Mouse (Mus musculus) CH12.LX (cell line): ENCODE data around the gene Srcin1. TPM values are rescaled to one million over a fixed set of nuclear protein-coding genes. Genes with fewer than 3 reads are reported as not detected.

ENCODE experiments used
- DNase-seq: peaks from one replicate; pipeline ENCODE4 v3.0.0-alpha.2; 2013; ENCODE audit errors: extremely low read depth
- H3K27ac ChIP-seq: 2 replicates; pipeline ENCODE4 v1.5.1; 2012; ENCODE audit warnings: low read depth, mild to moderate bottlenecking, control low read depth, moderate library complexity; ENCODE audit not compliant: insufficient read depth
- H3K27me3 ChIP-seq: replicated peaks from 2 replicates; pipeline ENCODE3; 2012; ENCODE audit warnings: inconsistent platforms
- H3K36me3 ChIP-seq, 2 experiments: replicated peaks in 1 of 2; 2 replicates each; pipeline versions ENCODE3 to v1.6.1; 2012; ENCODE audit warnings: inconsistent platforms in 1 of 2, low read length in 1 of 2, mild to moderate bottlenecking in 1 of 2, mixed read lengths in 1 of 2, moderate library complexity in 1 of 2; ENCODE audit not compliant: control insufficient read depth in 1 of 2, insufficient read depth in 1 of 2
- H3K4me1 ChIP-seq, 2 experiments: 2 replicates each; pipeline ENCODE4 v1.6.1; 2012; ENCODE audit warnings: inconsistent platforms in 1 of 2, moderate library complexity in 1 of 2; ENCODE audit not compliant: insufficient read depth in 2 of 2, control insufficient read depth in 1 of 2
- H3K4me2 ChIP-seq: 2 replicates; pipeline ENCODE4 v1.6.1; 2012; ENCODE audit warnings: low read depth, mild to moderate bottlenecking, control low read depth; ENCODE audit not compliant: poor library complexity, insufficient read depth, severe bottlenecking
- H3K4me3 ChIP-seq, 3 experiments: fragments of 150-350 bp in 1 of 3; sonication (generic) in 1 of 3; replicated peaks in 1 of 3; 2 replicates each; pipeline versions ENCODE3 to v1.5.1; 2011 to 2012; ENCODE audit warnings: low read depth in 2 of 3, low read length in 2 of 3, mild to moderate bottlenecking in 2 of 3, moderate library complexity in 2 of 3, control low read depth in 1 of 3, improper control_type of control experiment in 1 of 3, inconsistent platforms in 1 of 3, mixed read lengths in 1 of 3; ENCODE audit not compliant: poor library complexity in 1 of 3
- H3K79me2 ChIP-seq: replicated peaks from 2 replicates; pipeline ENCODE4 v1.6.1; 2012; ENCODE audit warnings: mild to moderate bottlenecking, moderate library complexity; ENCODE audit not compliant: control insufficient read depth, poor library complexity, insufficient read depth, severe bottlenecking; ENCODE audit errors: extremely low read depth
- H3K9ac ChIP-seq: 2 replicates; pipeline ENCODE4 v1.6.1; 2012; ENCODE audit warnings: low read depth, mild to moderate bottlenecking, control low read depth, moderate library complexity; ENCODE audit not compliant: insufficient read depth
- H3K9me3 ChIP-seq: replicated peaks from 2 replicates; pipeline ENCODE3; 2012; ENCODE audit warnings: low read length, inconsistent platforms, mixed read lengths
- BHLHE40 ChIP-seq: IDR thresholded peaks from 2 replicates; pipeline ENCODE4 v1.6.1; 2011; ENCODE audit warnings: mild to moderate bottlenecking, low read depth, low read length, improper control_type of control experiment
- CHD1 ChIP-seq: IDR thresholded peaks from 2 replicates; pipeline ENCODE4 v1.6.1; 2012; ENCODE audit warnings: low read depth, low read length, improper control_type of control experiment, inconsistent platforms
- CHD2 ChIP-seq: IDR thresholded peaks from 2 replicates; pipeline ENCODE4 v1.6.1; 2011; ENCODE audit warnings: low read length, improper control_type of control experiment
- CTCF ChIP-seq, 2 experiments: IDR thresholded peaks in 1 of 2; conservative IDR thresholded peaks in 1 of 2; 2 replicates each; pipeline ENCODE4 v1.5.1; 2011 to 2012; ENCODE audit warnings: low read depth in 2 of 2, low read length in 2 of 2, improper control_type of control experiment in 1 of 2, inconsistent platforms in 1 of 2, mild to moderate bottlenecking in 1 of 2, moderate library complexity in 1 of 2
- E2F4 ChIP-seq: IDR thresholded peaks from 2 replicates; pipeline ENCODE4 v1.6.1; 2011; ENCODE audit warnings: low read depth, low read length, improper control_type of control experiment; ENCODE audit not compliant: insufficient replicate concordance
- ELF1 ChIP-seq: IDR thresholded peaks from 2 replicates; pipeline ENCODE4 v1.6.1; 2014; ENCODE audit warnings: low read depth, mild to moderate bottlenecking, inconsistent platforms, low read length, improper control_type of control experiment
- EP300 ChIP-seq: IDR thresholded peaks from 2 replicates; pipeline ENCODE4 v1.6.1; 2011; ENCODE audit warnings: low read length, improper control_type of control experiment
- ETS1 ChIP-seq: conservative IDR thresholded peaks from 2 replicates; pipeline ENCODE4 v1.6.1; 2012; ENCODE audit warnings: low read depth, mild to moderate bottlenecking, inconsistent platforms, low read length, improper control_type of control experiment, moderate library complexity
- GABPA ChIP-seq: IDR thresholded peaks from 2 replicates; pipeline ENCODE4 v1.6.1; 2012; ENCODE audit warnings: low read depth, low read length, improper control_type of control experiment, inconsistent platforms; ENCODE audit not compliant: insufficient replicate concordance
- HCFC1 ChIP-seq: IDR thresholded peaks from 2 replicates; pipeline ENCODE4 v1.6.1; 2012; ENCODE audit warnings: low read depth, mild to moderate bottlenecking, inconsistent platforms, low read length, improper control_type of control experiment
- IRF4 ChIP-seq: IDR thresholded peaks from 2 replicates; pipeline ENCODE4 v1.6.1; 2014; ENCODE audit warnings: low read depth, mild to moderate bottlenecking, inconsistent platforms, low read length, improper control_type of control experiment
- JUN ChIP-seq: IDR thresholded peaks from 2 replicates; pipeline ENCODE4 v1.6.1; 2011; ENCODE audit warnings: low read depth, mild to moderate bottlenecking, low read length, improper control_type of control experiment, moderate library complexity; ENCODE audit not compliant: insufficient read depth
- JUND ChIP-seq: conservative IDR thresholded peaks from 2 replicates; pipeline ENCODE4 v1.6.1; 2011; ENCODE audit warnings: low read depth, low read length, improper control_type of control experiment
- KAT2A ChIP-seq: IDR thresholded peaks from 2 replicates; pipeline ENCODE4 v1.6.1; 2012; ENCODE audit warnings: low read length, improper control_type of control experiment, inconsistent platforms; ENCODE audit not compliant: insufficient replicate concordance
- MAFK ChIP-seq: IDR thresholded peaks from 2 replicates; pipeline ENCODE4 v1.6.1; 2011; ENCODE audit warnings: low read length, improper control_type of control experiment; ENCODE audit not compliant: insufficient replicate concordance
- MAX ChIP-seq: IDR thresholded peaks from 2 replicates; pipeline ENCODE4 v1.6.1; 2011; ENCODE audit warnings: low read length, improper control_type of control experiment
- MAZ ChIP-seq: IDR thresholded peaks from 2 replicates; pipeline ENCODE4 v1.6.1; 2012; ENCODE audit warnings: low read depth, mild to moderate bottlenecking, inconsistent platforms, low read length, improper control_type of control experiment, moderate library complexity
- MEF2A ChIP-seq: IDR thresholded peaks from 2 replicates; pipeline ENCODE4 v1.6.1; 2014; ENCODE audit warnings: low read depth, mild to moderate bottlenecking, inconsistent platforms, low read length, improper control_type of control experiment, borderline replicate concordance
- MXI1 ChIP-seq: IDR thresholded peaks from 2 replicates; pipeline ENCODE4 v1.6.1; 2011; ENCODE audit warnings: mild to moderate bottlenecking, low read depth, low read length, improper control_type of control experiment
- MYC ChIP-seq: IDR thresholded peaks from 2 replicates; pipeline ENCODE4 v1.6.1; 2011; ENCODE audit warnings: low read depth, mild to moderate bottlenecking, improper control_type of control experiment, low read length
- NELFE ChIP-seq: IDR thresholded peaks from 2 replicates; pipeline ENCODE4 v1.6.1; 2011; ENCODE audit warnings: low read depth, low read length, improper control_type of control experiment
- NRF1 ChIP-seq: IDR thresholded peaks from 2 replicates; pipeline ENCODE4 v1.6.1; 2014; ENCODE audit warnings: low read depth, mild to moderate bottlenecking, inconsistent platforms, low read length, improper control_type of control experiment, moderate library complexity
- PAX5 ChIP-seq: IDR thresholded peaks from 2 replicates; pipeline ENCODE4 v1.6.1; 2012; ENCODE audit warnings: low read length, inconsistent platforms, mixed read lengths
- POLR2A ChIP-seq: IDR thresholded peaks from 2 replicates; pipeline ENCODE4 v1.6.1; 2011; ENCODE audit warnings: low read depth, mild to moderate bottlenecking, improper control_type of control experiment, low read length
- POLR2AphosphoS2 ChIP-seq: IDR thresholded peaks from 2 replicates; pipeline ENCODE4 v1.6.1; 2011; ENCODE audit warnings: low read depth, low read length, improper control_type of control experiment
- RAD21 ChIP-seq: IDR thresholded peaks from 2 replicates; pipeline ENCODE4 v1.6.1; 2011; ENCODE audit warnings: low read depth, mild to moderate bottlenecking, low read length, improper control_type of control experiment, moderate library complexity
- RCOR1 ChIP-seq: conservative IDR thresholded peaks from 2 replicates; pipeline ENCODE4 v1.6.1; 2012; ENCODE audit warnings: low read depth, mild to moderate bottlenecking, inconsistent platforms, low read length, improper control_type of control experiment
- SIN3A ChIP-seq: IDR thresholded peaks from 2 replicates; pipeline ENCODE4 v1.6.1; 2012; ENCODE audit warnings: low read length, improper control_type of control experiment, inconsistent platforms
- SMC3 ChIP-seq: IDR thresholded peaks from 2 replicates; pipeline ENCODE4 v1.6.1; 2011; ENCODE audit warnings: low read depth, low read length, improper control_type of control experiment
- TBP ChIP-seq: conservative IDR thresholded peaks from 2 replicates; pipeline ENCODE4 v1.6.1; 2011; ENCODE audit warnings: low read depth, low read length, improper control_type of control experiment
- TCF12 ChIP-seq: IDR thresholded peaks from 2 replicates; pipeline ENCODE4 v1.6.1; 2014; ENCODE audit warnings: low read depth, mild to moderate bottlenecking, inconsistent platforms, low read length, improper control_type of control experiment
- UBTF ChIP-seq: IDR thresholded peaks from 2 replicates; pipeline ENCODE4 v1.6.1; 2012; ENCODE audit warnings: low read depth, mild to moderate bottlenecking, inconsistent platforms, low read length, improper control_type of control experiment, moderate library complexity
- USF1 ChIP-seq: IDR thresholded peaks from 2 replicates; pipeline ENCODE4 v1.6.1; 2014; ENCODE audit warnings: low read depth, mild to moderate bottlenecking, inconsistent platforms, low read length, improper control_type of control experiment
- USF2 ChIP-seq: conservative IDR thresholded peaks from 2 replicates; pipeline ENCODE4 v1.6.1; 2011; ENCODE audit warnings: low read depth, low read length, improper control_type of control experiment
- ZC3H11A ChIP-seq: IDR thresholded peaks from 2 replicates; pipeline ENCODE4 v1.6.1; 2012; ENCODE audit warnings: low read depth, mild to moderate bottlenecking, inconsistent platforms, low read length, improper control_type of control experiment
- ZKSCAN1 ChIP-seq: IDR thresholded peaks from 2 replicates; pipeline ENCODE4 v1.6.1; 2012; ENCODE audit warnings: low read depth, inconsistent platforms, low read length, improper control_type of control experiment, borderline replicate concordance
- ZMIZ1 ChIP-seq: IDR thresholded peaks from 2 replicates; pipeline ENCODE4 v1.6.1; 2012; ENCODE audit warnings: low read depth, mild to moderate bottlenecking, inconsistent platforms, low read length, improper control_type of control experiment
- ZNF384 ChIP-seq: IDR thresholded peaks from 2 replicates; pipeline ENCODE4 v1.6.1; 2012; ENCODE audit warnings: low read depth, low read length, improper control_type of control experiment, inconsistent platforms
- dilution Hi-C: fragments of 300-500 bp; cut with MboI; formaldehyde crosslinking; loops from 2 replicates; pipeline ENCODE4 v1.14.3; 2020; ENCODE audit warnings: low sequenced_read_pairs; ENCODE audit not compliant: extremely low pct_unique_long_range_greater_than_20kb, extremely low pct_ligation_motif_present
- in situ Hi-C: fragments of 300-500 bp; cut with MboI; formaldehyde crosslinking; loops from 3 replicates; pipeline ENCODE4 v1.14.3; 2019; ENCODE audit warnings: low sequenced_read_pairs, low pct_ligation_motif_present, low pct_unique_long_range_greater_than_20kb, mixed read lengths
- polyA plus RNA-seq: library from polyadenylated mRNA; unstranded; fragments of >175 nt; gene quantifications from 2 replicates; pipeline ENCODE4 v1.2.1, GENCODE M21; 2012; ENCODE audit warnings: low read depth; ENCODE audit not compliant: insufficient read length
- total RNA-seq, 2 experiments: library from RNA; depleted of rRNA; stranded (reverse); fragments of 300-350 nt in 1 of 2; fragments of >200 nt in 1 of 2; gene quantifications; 2 replicates each; pipeline ENCODE4 v1.2.3; 2012 to 2014

Srcin1 gene
- total and polyA plus RNA-seq, 3 experiments = 0.08 to 0.09 TPM; not detected in 1

DNA sequence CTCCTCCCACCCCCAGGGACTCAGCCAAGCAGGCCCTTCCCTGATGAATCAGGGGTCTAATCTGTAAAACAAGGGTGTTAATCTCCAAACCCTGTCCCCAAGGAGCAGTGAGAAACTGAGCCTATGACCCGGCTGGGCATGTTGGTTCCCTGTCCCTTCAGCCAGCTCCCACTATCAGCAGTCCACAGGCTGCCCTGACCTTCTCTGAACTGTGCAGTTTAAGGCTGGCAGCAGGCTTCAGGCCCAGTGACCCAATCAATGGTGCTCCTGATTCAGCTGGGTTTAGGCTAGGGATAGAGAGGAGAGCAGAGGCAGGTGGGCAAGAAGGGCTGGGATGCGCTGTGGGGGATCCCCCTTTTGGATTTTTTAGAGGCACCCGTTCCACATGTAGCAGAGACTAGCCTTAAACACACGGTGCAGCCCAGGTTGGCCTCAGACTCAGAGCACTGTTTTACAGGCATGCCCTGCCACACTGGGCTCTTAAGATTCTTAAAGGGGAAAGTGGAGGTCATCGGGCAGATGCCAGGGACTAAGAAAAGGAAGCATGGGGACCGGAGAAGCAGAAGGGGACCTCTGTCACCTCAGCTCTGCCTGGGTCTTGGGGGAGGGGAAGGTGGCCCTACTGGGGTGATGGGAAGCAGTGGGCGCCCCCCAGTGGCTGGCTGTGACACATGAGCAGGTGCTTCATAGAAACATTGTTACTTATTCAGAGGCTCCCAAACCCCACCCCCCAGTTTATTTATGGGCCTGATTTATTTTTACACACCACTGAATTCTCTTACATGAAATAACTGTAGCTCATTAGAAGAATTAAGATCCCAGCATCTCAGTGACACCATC lies 19.2 kb downstream of the Srcin1 start:
- H3K27ac ChIP-seq = no peak overlapping the region
- no peaks in the 10 kb centered on the region for H3K79me2 ChIP-seq
- peak; percentile 88 for DNase-seq
- peaks cover 8 to 16% of the 10 kb centered on the region in 2 experiments for H3K4me1 ChIP-seq
- no peak overlapping the region for H3K9ac ChIP-seq
- peak; percentile 50; the same call in 1 of the 2 replicates for TF ChIP-seq NELFE
- no peak for TF ChIP-seq POLR2AphosphoS2
- TF ChIP-seq HCFC1 = peak; percentile 38; the same call in 1 of the 2 replicates
- TF ChIP-seq RCOR1 = no peak
- TF ChIP-seq ZKSCAN1 = no peak
- no peak; the same call in 1 of the 2 replicates for TF ChIP-seq ETS1
- TF ChIP-seq E2F4 = no peak
- no peak for TF ChIP-seq JUN
- no peak for TF ChIP-seq EP300
- TF ChIP-seq TBP = no peak
- no peak for TF ChIP-seq ZMIZ1
- peak; percentile 86 for TF ChIP-seq RAD21
- TF ChIP-seq KAT2A = no peak
- TF ChIP-seq SMC3 = peak; percentile 94
- TF ChIP-seq USF1 = no peak
- peak; percentile 96 for TF ChIP-seq CHD2
- TF ChIP-seq USF2 = no peak
- no peak for TF ChIP-seq CHD1
- peak; percentile 38 to 97 for TF ChIP-seq CTCF (conservative IDR thresholded peaks at IDR 0.05 in 1 of 2, IDR thresholded peaks at IDR 0.05 in 1 of 2; ENCODE audit: low read depth in 2 of 2, low read length in 2 of 2)
- no peak for TF ChIP-seq GABPA
- TF ChIP-seq JUND = 0 out of 2 replicates have a peak, but pooled peaks have one; percentile 21
- peak; percentile 66 for TF ChIP-seq ZC3H11A
- no peak for TF ChIP-seq SIN3A
- no peak for TF ChIP-seq UBTF
- TF ChIP-seq IRF4 = peak; percentile 80
- peak; percentile 57; the same call in 1 of the 2 replicates for TF ChIP-seq NRF1
- TF ChIP-seq PAX5 = no peak
- no peak for TF ChIP-seq POLR2A
- TF ChIP-seq MEF2A = no peak
- peak; percentile 60; the same call in 1 of the 2 replicates for TF ChIP-seq MAZ
- TF ChIP-seq MAFK = no peak
- no peak for TF ChIP-seq MXI1
- no peak for TF ChIP-seq ZNF384
- peak; percentile 71; the same call in 1 of the 2 replicates for TF ChIP-seq MYC
- TF ChIP-seq BHLHE40 = peak; percentile 54
- peak; percentile 48; the same call in 1 of the 2 replicates for TF ChIP-seq TCF12
- peak; percentile 36 for TF ChIP-seq MAX
- peak; percentile 60 for TF ChIP-seq ELF1
- TF ChIP-seq, all 38 proteins: peak for 16
- in situ Hi-C loops = loop anchor here (5.0 kb wide), 1 partner anchor 69 kb away; no protein-coding TSS in a partner anchor
- dilution Hi-C loops = no loop called here
- Histone ChIP-seq H3K36me3 (no peaks in the 10 kb centered on the region), H3K4me2 (no peak overlapping the region), H3K27me3 (peaks cover 75% of the 10 kb centered on the region), H3K9me3 (no peaks in the 10 kb centered on the region), H3K4me3 (no peak overlapping the region)
